Mouse (Mus musculus) bone marrow, adult 2 months (tissue): ENCODE results near the gene Usp45. TPM values are rescaled to one million over a fixed set of nuclear protein-coding genes. Genes with fewer than 3 reads are reported as not detected.

ENCODE experiments used
- H3K27ac ChIP-seq: fragments of 200-500 bp; 2 replicates; pipeline ENCODE4 v1.5.1; 2012; ENCODE audit warnings: low read depth, mild to moderate bottlenecking, control low read depth, inconsistent platforms, low read length; ENCODE audit not compliant: control insufficient read depth, poor library complexity, insufficient read depth
- H3K4me1 ChIP-seq: fragments of 200-500 bp; 2 replicates; pipeline ENCODE4 v1.6.1; 2011; ENCODE audit warnings: low read length; ENCODE audit not compliant: control insufficient read depth, insufficient read depth
- H3K4me3 ChIP-seq: fragments of 200-500 bp; replicated peaks from 2 replicates; pipeline ENCODE3; 2011; ENCODE audit warnings: mild to moderate bottlenecking, low read depth, low read length, control low read depth; ENCODE audit not compliant: control insufficient read depth
- CTCF ChIP-seq: fragments of 200-500 bp; IDR thresholded peaks from 2 replicates; pipeline ENCODE4 v1.5.1; 2011; ENCODE audit warnings: low read length, control low read depth; ENCODE audit not compliant: control insufficient read depth, insufficient read depth
- POLR2A ChIP-seq: fragments of 200-500 bp; IDR thresholded peaks from 2 replicates; pipeline ENCODE4 v1.6.1; 2011; ENCODE audit warnings: low read depth, mild to moderate bottlenecking, control low read depth, low read length, borderline replicate concordance; ENCODE audit not compliant: control insufficient read depth
- WGBS: fragments of 180-500 bp; shearing (Covaris S2); methylation state at CpG from one replicate; pipeline ENCODE4 v1.1.7; 2018; 5-methylcytosine and 5-hydroxymethylcytosine counted together
- polyA plus RNA-seq: library from polyadenylated mRNA; stranded (reverse); fragments of >200 nt; gene quantifications from 2 replicates; pipeline ENCODE4 v1.2.4, GENCODE M21; 2011; ENCODE audit warnings: low replicate concordance; ENCODE audit not compliant: missing spikeins, insufficient read depth, insufficient read length

Usp45 gene
- polyA plus RNA-seq, 1 experiment, result 13.2 TPM

- 67% methylated on average over 1 of the region's 1 CpGs for WGBS
- H3K4me3 ChIP-seq, result no peak overlapping the region
- H3K27ac ChIP-seq, result no peak overlapping the region
- peaks cover 4% of the 10 kb centered on the region for H3K4me1 ChIP-seq
- TF ChIP-seq POLR2A (no peak), CTCF (0 out of 2 replicates have a peak, but pooled peaks have one; percentile 17)
Measured at GRCm38 (mm10) chr4:21758860-21759259, 8.1 kb upstream of the Usp45 start.

GRCm38 (mm10) chr4:21761416-21762160 lies 5.4 kb upstream of the Usp45 start:
- 90% methylated on average over 9 of the region's 9 CpGs for WGBS
- H3K4me1 ChIP-seq, result no peaks in the 10 kb centered on the region
- TF ChIP-seq CTCF (no peak), POLR2A (no peak)
- H3K27ac ChIP-seq, result no peak overlapping the region
- H3K4me3 ChIP-seq, result no peak overlapping the region

- Histone ChIP-seq H3K27ac (no peak overlapping the region), H3K4me3 (no peak overlapping the region), H3K4me1 (no peaks in the 10 kb centered on the region)
- 76% methylated on average over 4 of the region's 4 CpGs for WGBS
- no peak for TF ChIP-seq CTCF
- TF ChIP-seq POLR2A, result no peak
Measured at GRCm38 (mm10) chr4:21763827-21764226, 3.1 kb upstream of the Usp45 start.

- WGBS, result 26% methylated on average over 14 of the region's 14 CpGs
- H3K27ac ChIP-seq, result no peak overlapping the region
Measured at GRCm38 (mm10) chr4:21766171-21766862, 639 bp upstream of the Usp45 start.

GRCm38 (mm10) chr4:21771064-21771463 lies 4.1 kb downstream of the Usp45 start:
- Histone ChIP-seq H3K27ac (no peak overlapping the region), H3K4me3 (no peak overlapping the region), H3K4me1 (no peaks in the 10 kb centered on the region)
- 86% methylated on average over 1 of the region's 1 CpGs for WGBS
- no peak for TF ChIP-seq CTCF
- TF ChIP-seq POLR2A, result no peak

More at GRCm38 (mm10) chr4:21766171-21766862, 639 bp upstream of the Usp45 start:
- peak overlapping the region; percentile 82 for H3K4me3 ChIP-seq
- no peak for TF ChIP-seq CTCF
- TF ChIP-seq POLR2A, result no peak
- no peaks in the 10 kb centered on the region for H3K4me1 ChIP-seq

GRCm38 (mm10) chr4:21772306-21772705 lies 5.3 kb downstream of the Usp45 start:
- Histone ChIP-seq H3K4me1 (no peaks in the 10 kb centered on the region), H3K27ac (no peak overlapping the region), H3K4me3 (no peak overlapping the region)
- 98% methylated on average over 1 of the region's 1 CpGs for WGBS
- TF ChIP-seq POLR2A, result no peak
- TF ChIP-seq CTCF, result no peak

- H3K4me3 ChIP-seq, result peak overlapping the region; percentile 85
- peak overlapping the region; percentile 49 for H3K27ac ChIP-seq
- TF ChIP-seq CTCF (no peak), POLR2A (peak; percentile 74; the same call in 1 of the 2 replicates)
- no peaks in the 10 kb centered on the region; the same call in 1 of the 2 replicates for H3K4me1 ChIP-seq
- under 1% methylated on average over 46 of the region's 46 CpGs for WGBS
Measured at GRCm38 (mm10) chr4:21776091-21776945, 9.4 kb downstream of the Usp45 start.

- 1% methylated on average over 9 of the region's 9 CpGs for WGBS
- TF ChIP-seq CTCF (no peak), POLR2A (no peak)
- H3K27ac ChIP-seq, result no peak overlapping the region
- peak overlapping the region; percentile 85 for H3K4me3 ChIP-seq
- H3K4me1 ChIP-seq, result no peaks in the 10 kb centered on the region; the same call in 1 of the 2 replicates
Measured at GRCm38 (mm10) chr4:21776946-21777265, 9.9 kb downstream of the Usp45 start.
